Mouse (Mus musculus) liver, embryonic 14.5 days (tissue): ENCODE results near the gene Tmem189.
A peak's percentile ranks its signal among the peaks of the same experiment; 100 is the strongest.

Source experiments
- CTCF ChIP-seq: IDR thresholded peaks from 2 replicates; pipeline ENCODE4 v1.5.1; 2016; ENCODE audit warnings: antibody characterized with exemption, low read depth, control low read depth
- EP300 ChIP-seq: IDR thresholded peaks from 2 replicates; pipeline ENCODE4 v1.6.1; 2016; ENCODE audit warnings: antibody characterized with exemption, low read depth

DNA sequence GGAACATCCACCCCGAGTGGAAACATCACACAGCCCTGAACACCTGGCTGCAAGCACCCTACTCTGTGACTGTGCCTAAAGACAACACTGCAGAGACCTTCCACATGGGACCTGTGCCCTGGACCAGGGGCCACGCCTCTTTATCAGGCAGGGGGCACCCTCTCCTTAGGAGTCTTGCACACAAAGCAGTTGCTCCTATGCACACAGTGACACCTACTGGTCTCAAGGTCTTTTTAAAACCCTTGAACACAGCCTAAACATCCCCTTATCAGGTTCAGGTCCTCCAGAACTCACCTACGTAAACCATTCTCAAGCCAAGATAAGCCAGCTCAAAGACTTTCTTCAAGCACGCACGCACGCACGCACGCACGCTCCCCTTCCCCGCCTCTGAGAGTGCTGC is 78.3 kb downstream of the Tmem189 start:
- TF ChIP-seq EP300 (no peak), CTCF (peak; percentile 64)
